Mouse (Mus musculus) midbrain, postnatal 0 days (tissue): ENCODE measurements at regions not wholly inside any gene's neighbourhood (a gene's known extent, or its start where the extent isn't known, plus 50 kb on each side); places are given as distances from the start of the nearest gene placed in this dataset.
"Not testable (repeated sequence)": the region's sequence is repeated elsewhere in the genome, so short reads cannot be mapped to it uniquely, and the experiment has no call there.

Experiments used
- ATAC-seq: fragments of 200-750 bp; cut with Nextera tagmentation; 2 replicates; pipeline ENCODE4 v1.8.0; 2017; ENCODE audit warnings: moderate number of reproducible peaks, mild to moderate bottlenecking, moderate TSS enrichment, moderate library complexity; ENCODE audit not compliant: low FRiP score
- DNase-seq: peaks from one replicate; pipeline ENCODE4 v3.0.0-alpha.2; 2015; ENCODE audit warnings: low spot score
- H3K27ac ChIP-seq: fragments of 300-500 bp; sonication (generic); 2 replicates; pipeline ENCODE4 v1.5.1; 2014; ENCODE audit warnings: low read depth, mild to moderate bottlenecking, low read length, mixed read lengths
- H3K27me3 ChIP-seq: fragments of 300-500 bp; sonication (generic); 2 replicates; pipeline ENCODE4 v1.6.1; 2014; ENCODE audit warnings: low read length, control low read depth, mixed read lengths; ENCODE audit not compliant: insufficient read depth
- H3K36me3 ChIP-seq: fragments of 300-500 bp; sonication (generic); 2 replicates; pipeline ENCODE4 v1.6.1; 2014; ENCODE audit warnings: low read length, control low read depth, mixed read lengths; ENCODE audit not compliant: insufficient read depth
- H3K4me1 ChIP-seq: fragments of 300-500 bp; sonication (generic); 2 replicates; pipeline ENCODE4 v1.6.1; 2014; ENCODE audit warnings: mild to moderate bottlenecking, control low read depth, antibody characterized with exemption, low read length, mixed read lengths; ENCODE audit not compliant: insufficient read depth
- H3K4me2 ChIP-seq: fragments of 300-500 bp; sonication (generic); 2 replicates; pipeline ENCODE4 v1.6.1; 2014; ENCODE audit warnings: low read depth, mild to moderate bottlenecking, low read length, mixed read lengths; ENCODE audit not compliant: poor library complexity, severe bottlenecking
- H3K4me3 ChIP-seq: fragments of 300-500 bp; sonication (generic); 2 replicates; pipeline ENCODE4 v1.5.1; 2014; ENCODE audit warnings: low read depth, mild to moderate bottlenecking, low read length, moderate library complexity
- H3K9ac ChIP-seq: fragments of 300-500 bp; sonication (generic); replicated peaks from 2 replicates; pipeline ENCODE4 v1.6.1; 2014; ENCODE audit warnings: mild to moderate bottlenecking, low read length, moderate library complexity, mixed read lengths; ENCODE audit not compliant: poor library complexity, severe bottlenecking
- H3K9me3 ChIP-seq: fragments of 300-500 bp; sonication (generic); 2 replicates; pipeline ENCODE4 v1.6.1; 2016; ENCODE audit warnings: low read length, control low read depth
- CTCF ChIP-seq: IDR thresholded peaks from 2 replicates; pipeline ENCODE4 v1.5.1; 2016; ENCODE audit warnings: antibody characterized with exemption, mild to moderate bottlenecking
- WGBS: fragments of 180-500 bp; shearing (Covaris S2); extraction: QIAGEN DNeasy Blood & Tissue Kit; methylation state at CpG from one replicate; pipeline ENCODE4 v1.1.7; 2014; 5-methylcytosine and 5-hydroxymethylcytosine counted together

DNA sequence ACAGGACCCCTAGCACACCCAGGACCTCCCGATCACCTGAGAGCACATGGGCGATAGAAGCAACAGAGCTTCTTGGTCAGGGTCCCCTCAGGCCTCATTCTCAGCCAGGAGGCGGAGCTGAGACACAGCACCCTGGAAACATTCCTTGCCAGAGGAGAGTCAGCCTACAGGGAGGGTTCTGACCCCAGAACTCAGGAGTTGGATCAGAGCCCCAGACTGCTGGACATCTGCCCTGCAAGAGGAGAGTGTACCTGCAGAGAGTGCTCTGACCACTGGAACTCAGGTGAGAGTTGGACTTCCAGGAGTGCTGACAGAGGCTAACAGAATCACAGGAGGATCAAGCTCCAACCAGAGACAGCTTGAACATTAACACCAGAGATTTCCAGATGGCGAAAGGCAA is 76.1 kb downstream of the Gpr85 start:
- H3K4me2 ChIP-seq, H3K9me3 ChIP-seq, H3K27ac ChIP-seq, H3K9ac ChIP-seq, H3K36me3 ChIP-seq, H3K4me1 ChIP-seq, ATAC-seq, DNase-seq, H3K27me3 ChIP-seq, H3K4me3 ChIP-seq: not testable (repeated sequence)
- 93% methylated on average over 4 of the region's 4 CpGs for WGBS

DNA sequence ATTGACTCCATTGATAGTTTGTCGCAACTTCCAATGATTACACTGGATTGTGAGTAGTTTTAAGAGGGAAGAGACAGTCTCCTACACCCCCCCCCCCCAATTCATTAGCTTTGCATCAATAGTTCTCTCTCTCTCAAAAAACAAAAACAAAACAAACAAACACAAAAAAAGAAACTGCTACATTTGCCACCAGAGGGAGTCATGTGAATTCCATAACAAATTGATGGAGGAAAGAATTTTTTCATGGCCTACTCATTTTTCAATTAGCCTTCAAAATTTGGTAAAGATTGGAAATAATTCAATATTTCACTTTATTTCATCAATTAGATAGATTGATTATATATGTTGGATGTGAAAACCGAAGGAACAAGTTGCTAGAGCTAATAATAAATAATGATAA is 80.3 kb downstream of the Gpr85 start:
- Histone ChIP-seq H3K4me1 (no peaks in the 10 kb centered on the region), H3K9ac (no peak overlapping the region), H3K27me3 (no peaks in the 10 kb centered on the region), H3K27ac (no peak overlapping the region), H3K4me3 (no peak overlapping the region), H3K4me2 (no peak overlapping the region), H3K36me3 (no peaks in the 10 kb centered on the region), H3K9me3 (no peaks in the 10 kb centered on the region)
- 91% methylated on average over 2 of the region's 2 CpGs for WGBS
- peak; percentile 46 for TF ChIP-seq CTCF
- ATAC-seq: no peak
- no peak for DNase-seq

- H3K4me3 ChIP-seq: no peak overlapping the region
- ATAC-seq (no peak), DNase-seq (peak; percentile 46)
- no peaks in the 10 kb centered on the region for H3K9me3 ChIP-seq
- TF ChIP-seq CTCF: peak; percentile 77
- H3K27me3 ChIP-seq: no peaks in the 10 kb centered on the region
- no peaks in the 10 kb centered on the region for H3K36me3 ChIP-seq
- no peak overlapping the region for H3K4me2 ChIP-seq
- H3K9ac ChIP-seq: no peak overlapping the region
- H3K27ac ChIP-seq: no peak overlapping the region
- H3K4me1 ChIP-seq: no peaks in the 10 kb centered on the region
Observed at GRCm38 (mm10) chr6:13758946-13759345, 80.8 kb downstream of the Gpr85 start.

- Histone ChIP-seq H3K36me3 (no peaks in the 10 kb centered on the region), H3K4me3 (no peak overlapping the region), H3K4me2 (no peak overlapping the region), H3K9ac (no peak overlapping the region), H3K27me3 (no peaks in the 10 kb centered on the region), H3K4me1 (no peaks in the 10 kb centered on the region), H3K9me3 (no peaks in the 10 kb centered on the region), H3K27ac (no peak overlapping the region)
- ATAC-seq: no peak
- DNase-seq: no peak
- TF ChIP-seq CTCF: no peak
- WGBS: 50% methylated on average over 7 of the region's 7 CpGs
Observed at GRCm38 (mm10) chr6:13748931-13749638, 71.3 kb upstream of the Bmt2 start.

DNA sequence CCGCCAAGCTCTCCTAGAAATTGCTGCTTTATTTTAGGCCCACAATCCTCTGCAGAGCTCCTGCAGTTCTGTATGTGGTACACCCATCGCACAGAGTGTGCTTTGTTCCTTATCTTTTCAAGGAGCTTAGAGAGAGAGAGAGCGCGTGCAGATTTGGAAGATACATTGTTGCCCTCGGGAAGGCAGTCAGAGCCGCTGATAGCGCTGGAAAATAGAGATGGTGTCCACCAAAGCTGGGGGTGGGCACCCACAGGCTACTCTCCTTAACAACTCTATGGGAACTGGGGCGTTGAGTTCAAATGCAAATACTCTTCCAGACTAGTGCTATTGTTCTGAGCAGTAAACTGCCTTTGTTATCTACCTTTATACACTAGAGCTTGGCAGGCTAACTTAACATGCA is 70.2 kb upstream of the Bmt2 start:
- Histone ChIP-seq H3K9ac (no peak overlapping the region), H3K27ac (no peak overlapping the region)
- DNase-seq: no peak

DNA sequence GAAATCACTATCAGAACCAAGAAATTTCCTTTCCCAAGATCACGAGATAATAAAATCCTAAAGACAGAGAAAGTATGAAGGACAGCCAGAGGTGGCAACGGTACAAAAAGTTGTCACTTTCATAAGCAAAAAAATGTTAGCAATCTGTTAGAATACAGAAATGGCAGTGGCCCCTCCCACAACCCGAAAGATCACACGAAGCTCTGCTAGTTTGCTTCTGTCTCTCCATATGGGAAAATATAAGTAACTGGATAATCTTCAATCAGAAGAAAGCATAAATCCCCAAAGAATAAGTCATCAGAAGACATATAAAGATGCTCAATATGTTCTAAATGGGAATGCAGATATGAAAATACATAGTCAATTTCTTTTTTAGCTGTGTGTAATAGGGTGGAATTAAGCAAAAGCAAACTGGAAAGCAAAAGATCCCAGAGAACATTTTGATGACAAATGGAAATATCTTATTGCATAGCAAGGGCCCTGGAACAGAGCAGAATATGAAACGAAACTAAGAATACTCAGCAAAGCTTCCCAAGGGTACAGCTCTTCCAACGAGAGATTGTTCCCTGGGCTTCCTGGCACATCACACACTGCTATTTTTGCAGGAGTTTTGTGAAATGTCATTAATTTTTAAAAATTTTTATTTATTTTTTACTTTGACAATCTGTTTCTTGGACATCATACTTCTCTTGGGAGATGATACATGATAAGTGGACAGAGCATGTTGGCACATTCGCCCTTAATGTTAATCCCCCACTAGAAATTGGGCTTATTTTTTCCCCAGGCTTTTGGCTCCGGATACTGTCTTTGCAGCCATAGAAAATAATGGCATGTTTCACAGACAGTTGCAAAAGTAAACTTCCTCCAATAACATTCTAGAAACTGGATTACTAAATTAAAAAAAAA is 69.1 kb upstream of the Bmt2 start:
- no peaks in the 10 kb centered on the region for H3K9me3 ChIP-seq
- no peaks in the 10 kb centered on the region for H3K36me3 ChIP-seq
- no peak for DNase-seq
- H3K27ac ChIP-seq: no peak overlapping the region
- no peaks in the 10 kb centered on the region for H3K27me3 ChIP-seq
- H3K4me2 ChIP-seq: no peak overlapping the region
- 77% methylated on average over 8 of the region's 8 CpGs for WGBS
- ATAC-seq: no peak
- no peak overlapping the region for H3K9ac ChIP-seq
- no peak for TF ChIP-seq CTCF
- H3K4me3 ChIP-seq: no peak overlapping the region
- H3K4me1 ChIP-seq: no peaks in the 10 kb centered on the region

More for the DNA sequence above, 70.2 kb upstream of the Bmt2 start:
- H3K4me3 ChIP-seq: no peak overlapping the region
- no peaks in the 10 kb centered on the region for H3K36me3 ChIP-seq
- H3K9me3 ChIP-seq: no peaks in the 10 kb centered on the region
- H3K27me3 ChIP-seq: no peaks in the 10 kb centered on the region
- no peaks in the 10 kb centered on the region for H3K4me1 ChIP-seq
- TF ChIP-seq CTCF: no peak
- WGBS: 13% methylated on average over 8 of the region's 8 CpGs
- no peak for ATAC-seq
- peak overlapping the region; percentile 21 for H3K4me2 ChIP-seq
